Comparison of ENCODE assay signal across 9 mouse cellular contexts in genomic region chr1:136325933-136326332, GRCm38 (mm10). TPM values are rescaled to one million over a fixed set of nuclear protein-coding genes. Genes with fewer than 3 reads are reported as not detected.
DNase-seq lines count a peak whose midpoint lies in the region; ATAC-seq lines count a peak whose summit lies in the region.
"Had no signal": no experiment of that assay in that cellular context is flagged by ENCODE, and none has a peak within 500 bp of the region (broad histone marks: within the 10 kb centered on the region; RNA-seq: fewer than 3 reads in every experiment).

No protein-coding gene starts in this region.

- H3K9ac ChIP-seq in liver, embryonic 15.5 days: no peak overlapping the region
- H3K9ac ChIP-seq in heart, embryonic 15.5 days: no peak overlapping the region; the same call in 1 of the 2 replicates
- peak overlapping the region; percentile 18; the same call in 1 of the 2 replicates for H3K9ac ChIP-seq in lung, embryonic 16.5 days (ENCODE audit: low read length)
- H3K9ac ChIP-seq: liver, embryonic 14.5 days had no signal

- H3K4me2 ChIP-seq in liver, embryonic 15.5 days: no peak overlapping the region
- H3K4me2 ChIP-seq in heart, embryonic 15.5 days: peak overlapping the region; percentile 39
- no peak overlapping the region for H3K4me2 ChIP-seq in lung, embryonic 16.5 days (ENCODE audit: low read depth, low read length)

- no peaks in the 10 kb centered on the region for H3K9me3 ChIP-seq in liver, embryonic 15.5 days (replicated peaks)
- H3K9me3 ChIP-seq in heart, embryonic 15.5 days (replicated peaks): no peaks in the 10 kb centered on the region
- no peaks in the 10 kb centered on the region for H3K9me3 ChIP-seq in lung, embryonic 16.5 days (ENCODE audit: control insufficient read depth, low read length)

- peaks cover 12% of the 10 kb centered on the region; the same call in 1 of the 2 replicates for H3K4me1 ChIP-seq in liver, embryonic 15.5 days (replicated peaks)
- H3K4me1 ChIP-seq in heart, embryonic 15.5 days (replicated peaks): peaks cover 31% of the 10 kb centered on the region
- peaks cover 9% of the 10 kb centered on the region for H3K4me1 ChIP-seq in lung, embryonic 16.5 days (replicated peaks; ENCODE audit: control insufficient read depth, insufficient read depth, low read length)

- ATAC-seq in liver, embryonic 15.5 days (ENCODE audit: insufficient read depth): no peak
- peak; percentile 80 for ATAC-seq in heart, embryonic 15.5 days (replicated peaks; ENCODE audit: insufficient number of reproducible peaks, insufficient read depth, low FRiP score, low read depth)
- ATAC-seq in lung, embryonic 16.5 days (ENCODE audit: low read depth): peak; percentile 69

- H3K27ac ChIP-seq in liver, embryonic 15.5 days (replicated peaks): 0 out of 2 replicates have a peak overlapping the region, but pooled peaks have one; percentile 33
- peak overlapping the region; percentile 86 for H3K27ac ChIP-seq in heart, embryonic 15.5 days
- H3K27ac ChIP-seq in lung, embryonic 16.5 days (ENCODE audit: low read length): peak overlapping the region; percentile 44; the same call in 1 of the 2 replicates
- H3K27ac ChIP-seq: liver, embryonic 14.5 days had no signal

- 45% methylated on average over 4 of the region's 4 CpGs for WGBS in liver, embryonic 15.5 days (ENCODE audit: insufficient replicate concordance)
- WGBS in heart, embryonic 15.5 days: 8% methylated on average over 4 of the region's 4 CpGs
- WGBS in lung, embryonic 16.5 days: 12% methylated on average over 4 of the region's 4 CpGs

- DNase-seq in liver: no peak
- peak; percentile 51 to 53 for DNase-seq in cerebellum, postnatal 10 days
- DNase-seq in yolk sac, embryonic 10.5 days (ENCODE audit: low spot score): no peak
- no peak for DNase-seq in spleen, postnatal 36 days (ENCODE audit: low spot score in 2 of 2)
- no peak for DNase-seq in right cerebral cortex, postnatal 14 days

- H3K36me3 ChIP-seq in liver, embryonic 15.5 days (replicated peaks): peaks cover 71% of the 10 kb centered on the region
- peaks cover 10% of the 10 kb centered on the region for H3K36me3 ChIP-seq in heart, embryonic 15.5 days
- H3K36me3 ChIP-seq in lung, embryonic 16.5 days (ENCODE audit: control insufficient read depth, insufficient read depth, low read length): peaks cover 12% of the 10 kb centered on the region

- no peaks in the 10 kb centered on the region for H3K27me3 ChIP-seq in liver, embryonic 15.5 days
- no peaks in the 10 kb centered on the region for H3K27me3 ChIP-seq in heart, embryonic 15.5 days
- H3K27me3 ChIP-seq in lung, embryonic 16.5 days (ENCODE audit: control insufficient read depth, insufficient read depth, low read depth, low read length): no peaks in the 10 kb centered on the region

- no peak overlapping the region for H3K4me3 ChIP-seq in liver, embryonic 15.5 days (replicated peaks)
- no peak overlapping the region for H3K4me3 ChIP-seq in heart, embryonic 15.5 days
- H3K4me3 ChIP-seq in lung, embryonic 16.5 days (ENCODE audit: low read length): no peak overlapping the region

RNA-seq across cellular contexts. Expression of gene Camsap2, which starts 20.0 kb away (rescaled TPM):
- 5.9 and 6.5 TPM in 2 replicates for polyA plus RNA-seq in liver, embryonic 15.5 days (2015; fragmentation: Nextera tagmentation; extraction: Ambion mirVana)
- polyA plus RNA-seq in heart, embryonic 15.5 days (2015; fragmentation: Nextera tagmentation; extraction: Ambion mirVana): 5.6 and 6.0 TPM in 2 replicates
- polyA plus RNA-seq in lung, embryonic 16.5 days (2015; fragmentation: Nextera tagmentation; extraction: Ambion mirVana): 9.3 and 9.6 TPM in 2 replicates

Comparison
In these comparisons a context has a peak if more than half of its experiments do, and no peak if none do; other contexts are left out.
1. H3K27ac ChIP-seq: peak in every context shown above with its lines; median percentile 86 in heart, embryonic 15.5 days; 44 in lung, embryonic 16.5 days; 33 in liver, embryonic 15.5 days.
2. DNase-seq: peak in cerebellum, postnatal 10 days (2 of 2); none in liver (single experiment), yolk sac, embryonic 10.5 days (single experiment), spleen, postnatal 36 days (0 of 2) and right cerebral cortex, postnatal 14 days (single experiment).